Mouse (Mus musculus): ENCODE results near the gene Zfp865. TPM values are rescaled to one million over a fixed set of nuclear protein-coding genes. Genes with fewer than 3 reads are reported as not detected.

Zfp865 gene
- total and polyA plus RNA-seq, 3 experiments = 4.0 to 21.0 (median 12.3) TPM

DNA sequence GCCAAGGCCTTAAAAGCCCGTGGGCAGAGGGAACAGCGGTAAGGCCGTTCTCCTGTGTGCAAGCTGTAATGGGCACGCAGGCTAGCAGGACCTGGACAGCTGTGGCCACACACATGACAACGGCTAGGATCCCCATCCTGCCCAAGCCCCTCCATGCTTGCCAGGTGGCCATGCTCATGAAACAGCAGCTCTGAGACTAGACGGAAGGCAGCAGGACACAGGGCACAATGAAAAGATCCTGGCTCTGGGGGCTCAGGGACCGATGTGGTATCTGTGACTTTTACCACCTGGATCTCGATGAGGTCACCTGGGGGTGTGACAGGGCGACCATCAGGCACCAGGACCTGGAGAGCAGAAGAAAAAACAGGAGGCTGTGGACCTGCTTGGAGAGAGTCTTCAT, 16.0 kb downstream of the Zfp865 start (continued):
- TF ChIP-seq MAFK (IDR thresholded peaks at IDR 0.05; ENCODE audit: insufficient replicate concordance, low read length) = no peak
- TF ChIP-seq MAX (IDR thresholded peaks at IDR 0.05; ENCODE audit: low read length) = no peak
- TF ChIP-seq ZC3H11A (IDR thresholded peaks at IDR 0.05; ENCODE audit: low read depth, low read length) = no peak
- no peak for TF ChIP-seq NELFE (IDR thresholded peaks at IDR 0.05; ENCODE audit: low read depth, low read length)

DNA sequence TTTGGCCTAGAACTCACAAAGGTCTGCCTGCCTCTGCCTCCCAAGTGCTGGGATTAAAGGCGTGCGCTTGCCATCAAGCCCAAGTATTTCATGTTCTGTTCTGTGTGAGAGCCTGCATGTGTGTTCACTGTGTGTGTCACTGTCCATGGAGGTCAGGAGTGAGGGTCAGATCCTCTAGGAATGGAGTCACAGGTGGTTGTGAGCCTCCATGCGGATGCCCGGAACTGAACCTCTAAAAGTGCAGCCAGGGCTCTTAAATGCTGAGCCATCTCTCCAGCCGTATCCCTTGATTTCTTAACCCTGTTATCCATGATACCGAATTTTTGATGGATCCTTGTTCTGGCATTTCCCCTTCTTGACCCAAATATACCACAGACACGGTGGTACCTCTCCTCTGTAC, 16.9 kb downstream of the Zfp865 start:
- H3K9ac ChIP-seq (ENCODE audit: insufficient read depth, low read depth) = no peak overlapping the region
- no peaks in the 10 kb centered on the region for H3K27me3 ChIP-seq (replicated peaks)
- H3K4me2 ChIP-seq (ENCODE audit: insufficient read depth, low read depth, poor library complexity, severe bottlenecking) = no peak overlapping the region
- peaks cover 13 to 51% of the 10 kb centered on the region in 2 experiments for H3K36me3 ChIP-seq (replicated peaks in 1 of 2; ENCODE audit: control insufficient read depth in 1 of 2, insufficient read depth in 1 of 2, low read length in 1 of 2)
- no peak for DNase-seq (ENCODE audit: extremely low read depth)
- in situ Hi-C loops (cut with MboI; ENCODE audit: low pct_ligation_motif_present, low pct_unique_long_range_greater_than_20kb, low sequenced_read_pairs) (no loop called here), dilution Hi-C loops (cut with MboI; ENCODE audit: extremely low pct_ligation_motif_present, extremely low pct_unique_long_range_greater_than_20kb, low sequenced_read_pairs) (no loop called here)
- H3K9me3 ChIP-seq (replicated peaks; ENCODE audit: low read length) = no peaks in the 10 kb centered on the region
- H3K79me2 ChIP-seq (replicated peaks; ENCODE audit: control insufficient read depth, extremely low read depth, insufficient read depth, poor library complexity, severe bottlenecking) = 0 out of 2 replicates have a peak, but pooled peaks cover 5% of the 10 kb centered on the region
- H3K4me1 ChIP-seq (ENCODE audit: control insufficient read depth in 1 of 2, insufficient read depth in 2 of 2) = peaks cover 4 to 17% of the 10 kb centered on the region in 2 experiments
- no peak overlapping the region for H3K4me3 ChIP-seq (replicated peaks in 1 of 3; ENCODE audit: low read depth in 2 of 3, low read length in 2 of 3, poor library complexity in 1 of 3)
- H3K27ac ChIP-seq (ENCODE audit: insufficient read depth, low read depth) = no peak overlapping the region
- TF ChIP-seq MXI1 (IDR thresholded peaks at IDR 0.05; ENCODE audit: low read depth, low read length) (no peak), KAT2A (IDR thresholded peaks at IDR 0.05; ENCODE audit: insufficient replicate concordance, low read length) (no peak)

DNA sequence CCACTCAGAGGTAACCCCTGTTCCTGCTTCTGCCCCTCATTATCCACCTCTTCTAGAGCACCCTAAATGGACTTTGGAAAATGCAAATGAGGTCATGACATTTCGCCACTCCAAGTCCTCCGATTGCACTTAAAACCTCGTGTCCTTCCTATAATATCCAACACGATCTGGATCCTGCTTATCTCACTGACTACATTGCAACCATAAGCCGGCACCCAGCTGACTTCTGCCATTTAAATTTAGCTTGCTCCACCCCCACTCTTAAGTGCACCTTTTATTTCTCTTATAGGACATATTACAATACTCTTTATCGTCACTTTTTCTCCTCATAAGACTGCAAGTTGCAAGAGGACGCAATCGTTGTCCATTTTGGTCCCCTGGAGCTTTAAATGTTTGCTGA, 17.3 kb downstream of the Zfp865 start:
- dilution Hi-C loops (cut with MboI; ENCODE audit: extremely low pct_ligation_motif_present, extremely low pct_unique_long_range_greater_than_20kb, low sequenced_read_pairs) (no loop called here), in situ Hi-C loops (cut with MboI; ENCODE audit: low pct_ligation_motif_present, low pct_unique_long_range_greater_than_20kb, low sequenced_read_pairs) (no loop called here)
- DNase-seq (ENCODE audit: extremely low read depth) = no peak

More for the DNA sequence above, 17.3 kb downstream of the Zfp865 start:
- no peak overlapping the region for H3K27ac ChIP-seq (ENCODE audit: insufficient read depth, low read depth)
- peaks cover 9 to 46% of the 10 kb centered on the region in 2 experiments for H3K36me3 ChIP-seq (replicated peaks in 1 of 2; ENCODE audit: control insufficient read depth in 1 of 2, insufficient read depth in 1 of 2, low read length in 1 of 2)
- no peaks in the 10 kb centered on the region for H3K9me3 ChIP-seq (replicated peaks; ENCODE audit: low read length)
- peak overlapping the region; percentile 65; the same call in 1 of the 2 replicates for H3K4me2 ChIP-seq (ENCODE audit: insufficient read depth, low read depth, poor library complexity, severe bottlenecking)
- TF ChIP-seq RCOR1 (conservative IDR thresholded peaks at IDR 0.05; ENCODE audit: low read depth, low read length) (no peak), MAZ (IDR thresholded peaks at IDR 0.05; ENCODE audit: low read depth, low read length) (no peak), MAX (IDR thresholded peaks at IDR 0.05; ENCODE audit: low read length) (no peak), POLR2A (IDR thresholded peaks at IDR 0.05; ENCODE audit: low read depth, low read length) (no peak), MXI1 (IDR thresholded peaks at IDR 0.05; ENCODE audit: low read depth, low read length) (no peak), CHD2 (IDR thresholded peaks at IDR 0.05; ENCODE audit: low read length) (no peak), IRF4 (IDR thresholded peaks at IDR 0.05; ENCODE audit: low read depth, low read length) (no peak), ELF1 (IDR thresholded peaks at IDR 0.05; ENCODE audit: low read depth, low read length) (no peak), CTCF (conservative IDR thresholded peaks at IDR 0.05 in 1 of 2, IDR thresholded peaks at IDR 0.05 in 1 of 2; ENCODE audit: low read depth in 2 of 2, low read length in 2 of 2) (no peak), UBTF (IDR thresholded peaks at IDR 0.05; ENCODE audit: low read depth, low read length) (no peak), ZKSCAN1 (IDR thresholded peaks at IDR 0.05; ENCODE audit: borderline replicate concordance, low read depth, low read length) (no peak), HCFC1 (IDR thresholded peaks at IDR 0.05; ENCODE audit: low read depth, low read length) (no peak), SIN3A (IDR thresholded peaks at IDR 0.05; ENCODE audit: low read length) (no peak), ETS1 (conservative IDR thresholded peaks at IDR 0.05; ENCODE audit: low read depth, low read length) (no peak), TBP (conservative IDR thresholded peaks at IDR 0.05; ENCODE audit: low read depth, low read length) (no peak), ZMIZ1 (IDR thresholded peaks at IDR 0.05; ENCODE audit: low read depth, low read length) (no peak), MYC (IDR thresholded peaks at IDR 0.05; ENCODE audit: low read depth, low read length) (no peak), GABPA (IDR thresholded peaks at IDR 0.05; ENCODE audit: insufficient replicate concordance, low read depth, low read length) (no peak), EP300 (IDR thresholded peaks at IDR 0.05; ENCODE audit: low read length) (no peak)
- H3K79me2 ChIP-seq (replicated peaks; ENCODE audit: control insufficient read depth, extremely low read depth, insufficient read depth, poor library complexity, severe bottlenecking) = 0 out of 2 replicates have a peak, but pooled peaks cover 5% of the 10 kb centered on the region
- peak overlapping the region; percentile 96 for H3K9ac ChIP-seq (ENCODE audit: insufficient read depth, low read depth)
- H3K4me3 ChIP-seq (replicated peaks in 1 of 3; ENCODE audit: low read depth in 2 of 3, low read length in 2 of 3, poor library complexity in 1 of 3) = peak overlapping the region in 1 of 3 experiments; percentile 57
- H3K27me3 ChIP-seq (replicated peaks) = no peaks in the 10 kb centered on the region
- H3K4me1 ChIP-seq (ENCODE audit: control insufficient read depth in 1 of 2, insufficient read depth in 2 of 2) = peaks cover 4 to 17% of the 10 kb centered on the region in 2 experiments
